Mouse (Mus musculus): ENCODE data around the gene Nsg1.

Gene Nsg1

GRCm38 (mm10) chr5:38146524-38146923 lies 13.2 kb downstream of the Nsg1 start:
- peak; percentile 68 for DNase-seq (ENCODE audit: low read depth, low spot score)

- no peak for DNase-seq (ENCODE audit: low read depth, low spot score)
Measured at GRCm38 (mm10) chr5:38140893-38141292, 18.8 kb downstream of the Nsg1 start.

GRCm38 (mm10) chr5:38137163-38137562 lies 22.5 kb downstream of the Nsg1 start:
- no peak for DNase-seq (ENCODE audit: low read depth, low spot score)

GRCm38 (mm10) chr5:38136247-38136646 lies 23.5 kb downstream of the Nsg1 start:
- no peak for DNase-seq (ENCODE audit: low read depth, low spot score)

- no peak for DNase-seq (ENCODE audit: low read depth, low spot score)
Measured at GRCm38 (mm10) chr5:38129339-38129738, 30.4 kb downstream of the Nsg1 start.

GRCm38 (mm10) chr5:38126519-38127306 lies 33.0 kb downstream of the Nsg1 start:
- DNase-seq (ENCODE audit: low read depth, low spot score) = no peak

GRCm38 (mm10) chr5:38121699-38122098 lies 38.0 kb downstream of the Nsg1 start:
- DNase-seq (ENCODE audit: low read depth, low spot score) = no peak

- DNase-seq (ENCODE audit: low read depth, low spot score) = peak; percentile 59
Measured at GRCm38 (mm10) chr5:38119268-38119667, 40.4 kb downstream of the Nsg1 start.

GRCm38 (mm10) chr5:38117056-38117455 lies 42.7 kb downstream of the Nsg1 start:
- no peak for DNase-seq (ENCODE audit: low read depth, low spot score)

GRCm38 (mm10) chr5:38114526-38114925 lies 45.2 kb downstream of the Nsg1 start:
- DNase-seq (ENCODE audit: low read depth, low spot score) = no peak

- no peak for DNase-seq (ENCODE audit: low read depth, low spot score)
Measured at GRCm38 (mm10) chr5:38106807-38107206, 52.9 kb downstream of the Nsg1 start.

- DNase-seq (ENCODE audit: low read depth, low spot score) = no peak
Measured at GRCm38 (mm10) chr5:38106080-38106697, 53.5 kb downstream of the Nsg1 start.

- DNase-seq (ENCODE audit: low read depth, low spot score) = no peak
Measured at GRCm38 (mm10) chr5:38102945-38103344, 56.8 kb downstream of the Nsg1 start.

GRCm38 (mm10) chr5:38099139-38099676 lies 60.5 kb downstream of the Nsg1 start:
- no peak for DNase-seq (ENCODE audit: low read depth, low spot score)

- peak; percentile 56 for DNase-seq (ENCODE audit: low read depth, low spot score)
Measured at GRCm38 (mm10) chr5:38097501-38098093, 62.1 kb downstream of the Nsg1 start.

- no peak for DNase-seq (ENCODE audit: low read depth, low spot score)
Measured at GRCm38 (mm10) chr5:38094331-38094730, 65.4 kb downstream of the Nsg1 start.

- no peak for DNase-seq (ENCODE audit: low read depth, low spot score)
Measured at GRCm38 (mm10) chr5:38091966-38092304, 67.8 kb downstream of the Nsg1 start.

- DNase-seq (ENCODE audit: low read depth, low spot score) = peak; percentile 81
Measured at GRCm38 (mm10) chr5:38091046-38091965, 68.4 kb downstream of the Nsg1 start.

GRCm38 (mm10) chr5:38090581-38090980 lies 69.1 kb downstream of the Nsg1 start:
- DNase-seq (ENCODE audit: low read depth, low spot score) = no peak

GRCm38 (mm10) chr5:38090111-38090510 lies 69.6 kb downstream of the Nsg1 start:
- no peak for DNase-seq (ENCODE audit: low read depth, low spot score)

Data from 3T3-L1 (cell line).